Mouse (Mus musculus): Measurements from ENCODE around the gene Tnf. TPM values are rescaled to one million over a fixed set of nuclear protein-coding genes. Genes with fewer than 3 reads are reported as not detected.

The Tnf gene
- total RNA-seq (2021) (under 1 TPM in 1 of 2 experiments, not detected in 1; 0.34 TPM), polyA plus RNA-seq (2012; rRNA removed) (0.38 and 0.80 TPM in 2 replicates)
- long read RNA-seq = 0 reads

GRCm38 (mm10) chr17:35201787-35202186 lies at the start of gene Tnf:
Gene Tnf, minus strand, starts transcription at chr17:35202007.
- no peaks in the 10 kb centered on the region for H3K79me2 ChIP-seq (replicated peaks; ENCODE audit: control insufficient read depth, insufficient read depth, low read length)
- H3K27ac ChIP-seq = peak within 1 kb of the TSS; percentile 63
- DNase-seq = peak; percentile 79
- intact Hi-C loops (cut with DNase I) = no loop called here
- WGBS = 24% methylated on average over 13 of the region's 13 CpGs
- H3K4me3 ChIP-seq = peak within 1 kb of the TSS; percentile 43
- no peaks in the 10 kb centered on the region for H3K36me3 ChIP-seq (ENCODE audit: control insufficient read depth, insufficient read depth, low read length)
- H3K27me3 ChIP-seq (ENCODE audit: control insufficient read depth, insufficient read depth, low read length) = no peaks in the 10 kb centered on the region; the same call in 1 of the 2 replicates
- no peak within 1 kb of the TSS for H3K9ac ChIP-seq (ENCODE audit: low read depth, low read length)
- H3K4me1 ChIP-seq (ENCODE audit: control insufficient read depth, insufficient read depth, low read length) = no peaks in the 10 kb centered on the region
- TF ChIP-seq CTCF (IDR thresholded peaks at IDR 0.05) (no peak), POLR2A (IDR thresholded peaks at IDR 0.05; ENCODE audit: insufficient read depth, low read depth, low read length) (peak; percentile 92)

- no peak for DNase-seq
- 66% methylated on average over 15 of the region's 15 CpGs for WGBS
- H3K79me2 ChIP-seq (replicated peaks; ENCODE audit: control insufficient read depth, insufficient read depth, low read length) = no peaks in the 10 kb centered on the region
- 0 out of 2 replicates have a peak, but pooled peaks have one; percentile 9 for TF ChIP-seq EP300 (IDR thresholded peaks at IDR 0.05; ENCODE audit: insufficient read depth, low read depth, low read length)
- TF ChIP-seq CTCF (IDR thresholded peaks at IDR 0.05) = no peak
- intact Hi-C loops (cut with DNase I) = no loop called here
- H3K9ac ChIP-seq (ENCODE audit: low read depth, low read length) = no peak overlapping the region
- H3K27me3 ChIP-seq (ENCODE audit: control insufficient read depth, insufficient read depth, low read length) = no peaks in the 10 kb centered on the region
- peaks cover 2% of the 10 kb centered on the region; the same call in 1 of the 2 replicates for H3K4me1 ChIP-seq (ENCODE audit: control insufficient read depth, insufficient read depth, low read length)
- H3K36me3 ChIP-seq (ENCODE audit: control insufficient read depth, insufficient read depth, low read length) = peaks cover 5% of the 10 kb centered on the region; the same call in 1 of the 2 replicates
- no peak overlapping the region for H3K4me3 ChIP-seq
- no peak overlapping the region for H3K27ac ChIP-seq
Observed at GRCm38 (mm10) chr17:35251162-35251719, 49.4 kb upstream of the Tnf start.

GRCm38 (mm10) chr17:35250348-35251120 lies 48.7 kb upstream of the Tnf start:
- peaks cover 5% of the 10 kb centered on the region; the same call in 1 of the 2 replicates for H3K4me1 ChIP-seq (ENCODE audit: control insufficient read depth, insufficient read depth, low read length)
- H3K4me3 ChIP-seq = no peak overlapping the region
- WGBS = 91% methylated on average over 3 of the region's 3 CpGs
- intact Hi-C loops (cut with DNase I) = no loop called here
- no peak for TF ChIP-seq POLR2A (IDR thresholded peaks at IDR 0.05; ENCODE audit: insufficient read depth, low read depth, low read length)
- no peak for TF ChIP-seq CTCF (IDR thresholded peaks at IDR 0.05)
- no peak for TF ChIP-seq EP300 (IDR thresholded peaks at IDR 0.05; ENCODE audit: insufficient read depth, low read depth, low read length)
- no peak overlapping the region for H3K9ac ChIP-seq (ENCODE audit: low read depth, low read length)
- no peak overlapping the region for H3K27ac ChIP-seq
- no peak for DNase-seq
- no peaks in the 10 kb centered on the region for H3K79me2 ChIP-seq (replicated peaks; ENCODE audit: control insufficient read depth, insufficient read depth, low read length)
- no peaks in the 10 kb centered on the region for H3K27me3 ChIP-seq (ENCODE audit: control insufficient read depth, insufficient read depth, low read length)
- H3K36me3 ChIP-seq (ENCODE audit: control insufficient read depth, insufficient read depth, low read length) = peaks cover 6% of the 10 kb centered on the region; the same call in 1 of the 2 replicates

- DNase-seq = no peak
- Histone ChIP-seq H3K27ac (no peak overlapping the region), H3K4me1 (ENCODE audit: control insufficient read depth, insufficient read depth, low read length) (peaks cover 5% of the 10 kb centered on the region; the same call in 1 of the 2 replicates), H3K79me2 (replicated peaks; ENCODE audit: control insufficient read depth, insufficient read depth, low read length) (no peaks in the 10 kb centered on the region), H3K27me3 (ENCODE audit: control insufficient read depth, insufficient read depth, low read length) (no peaks in the 10 kb centered on the region), H3K36me3 (ENCODE audit: control insufficient read depth, insufficient read depth, low read length) (peaks cover 13% of the 10 kb centered on the region), H3K9ac (ENCODE audit: low read depth, low read length) (no peak overlapping the region), H3K4me3 (no peak overlapping the region)
- no peak for TF ChIP-seq POLR2A (IDR thresholded peaks at IDR 0.05; ENCODE audit: insufficient read depth, low read depth, low read length)
- TF ChIP-seq EP300 (IDR thresholded peaks at IDR 0.05; ENCODE audit: insufficient read depth, low read depth, low read length) = no peak
- no peak for TF ChIP-seq CTCF (IDR thresholded peaks at IDR 0.05)
- WGBS = 81% methylated on average over 19 of the region's 19 CpGs
- intact Hi-C loops (cut with DNase I) = loop anchor here (10.0 kb wide), 1 partner anchor 415 kb away; the partner anchor contains the start of genes Dxo and Stk19
Observed at GRCm38 (mm10) chr17:35249451-35250197, 47.8 kb upstream of the Tnf start.

- Histone ChIP-seq H3K27me3 (ENCODE audit: control insufficient read depth, insufficient read depth, low read length) (no peaks in the 10 kb centered on the region), H3K9ac (ENCODE audit: low read depth, low read length) (no peak overlapping the region), H3K27ac (no peak overlapping the region), H3K4me3 (no peak overlapping the region), H3K36me3 (ENCODE audit: control insufficient read depth, insufficient read depth, low read length) (peaks cover 19% of the 10 kb centered on the region), H3K79me2 (replicated peaks; ENCODE audit: control insufficient read depth, insufficient read depth, low read length) (peaks cover 4% of the 10 kb centered on the region), H3K4me1 (ENCODE audit: control insufficient read depth, insufficient read depth, low read length) (peaks cover 10% of the 10 kb centered on the region)
- intact Hi-C loops (cut with DNase I) = loop anchor here (10.0 kb wide), 1 partner anchor 414 kb away; the partner anchor contains the start of genes Dxo and Stk19
- 86% methylated on average over 14 of the region's 14 CpGs for WGBS
- no peak for TF ChIP-seq EP300 (IDR thresholded peaks at IDR 0.05; ENCODE audit: insufficient read depth, low read depth, low read length)
- no peak for TF ChIP-seq CTCF (IDR thresholded peaks at IDR 0.05)
- no peak for TF ChIP-seq POLR2A (IDR thresholded peaks at IDR 0.05; ENCODE audit: insufficient read depth, low read depth, low read length)
- DNase-seq = no peak
Observed at GRCm38 (mm10) chr17:35248986-35249385, 47.2 kb upstream of the Tnf start.
